Mouse (Mus musculus) MEL (cell line): Measurements from ENCODE around the gene Ndufs1. TPM values are rescaled to one million over a fixed set of nuclear protein-coding genes. Genes with fewer than 3 reads are reported as not detected.

Source experiments
- DNase-seq: peaks from one replicate; pipeline ENCODE4 v3.0.0; 2011; ENCODE audit warnings: low read depth, low spot score
- H3K27ac ChIP-seq: 2 replicates; pipeline ENCODE4 v1.5.1; 2012; ENCODE audit warnings: low read depth, mild to moderate bottlenecking, control low read depth, low read length, moderate library complexity; ENCODE audit not compliant: control insufficient read depth
- H3K27me3 ChIP-seq, 2 experiments: fragments of 150-350 bp in 1 of 2; sonication (generic) in 1 of 2; 2 replicates each; pipeline ENCODE4 v1.6.1; 2012; ENCODE audit warnings: low read length in 2 of 2, mild to moderate bottlenecking in 2 of 2, improper control_type of control experiment in 1 of 2, moderate library complexity in 1 of 2; ENCODE audit not compliant: insufficient read depth in 2 of 2, control insufficient read depth in 1 of 2
- H3K36me3 ChIP-seq, 2 experiments: 2 replicates each; pipeline ENCODE4 v1.6.1; 2012 to 2014; ENCODE audit warnings: low read length in 2 of 2, improper control_type of control experiment in 1 of 2, inconsistent platforms in 1 of 2, mild to moderate bottlenecking in 1 of 2; ENCODE audit not compliant: insufficient read depth in 2 of 2, control insufficient read depth in 1 of 2
- H3K4me1 ChIP-seq, 2 experiments: fragments of 150-350 bp in 1 of 2; sonication (generic) in 1 of 2; 2 replicates each; pipeline ENCODE4 v1.6.1; 2012; ENCODE audit warnings: low read length in 2 of 2, improper control_type of control experiment in 1 of 2, mild to moderate bottlenecking in 1 of 2; ENCODE audit not compliant: insufficient read depth in 2 of 2, control insufficient read depth in 1 of 2
- H3K4me3 ChIP-seq, 2 experiments: fragments of 150-350 bp in 1 of 2; sonication (generic) in 1 of 2; 2 replicates each; pipeline ENCODE4 v1.5.1; 2012; ENCODE audit warnings: low read depth in 2 of 2, low read length in 2 of 2, mild to moderate bottlenecking in 2 of 2, moderate library complexity in 2 of 2, control low read depth in 1 of 2, improper control_type of control experiment in 1 of 2; ENCODE audit not compliant: control insufficient read depth in 1 of 2, insufficient read depth in 1 of 2
- H3K79me2 ChIP-seq: 2 replicates; pipeline ENCODE4 v1.6.1; 2012; ENCODE audit warnings: mild to moderate bottlenecking, low read length, moderate library complexity; ENCODE audit not compliant: control insufficient read depth, poor library complexity, insufficient read depth
- H3K9ac ChIP-seq: 2 replicates; pipeline ENCODE4 v1.6.1; 2012; ENCODE audit warnings: low read depth, mild to moderate bottlenecking, control low read depth, low read length, moderate library complexity; ENCODE audit not compliant: control insufficient read depth, poor library complexity, severe bottlenecking
- H3K9me3 ChIP-seq: fragments of 150-350 bp; sonication (generic); replicated peaks from 2 replicates; pipeline ENCODE4 v1.6.1; 2012; ENCODE audit warnings: mild to moderate bottlenecking, low read length, improper control_type of control experiment, moderate library complexity; ENCODE audit not compliant: insufficient read depth
- BHLHE40 ChIP-seq: IDR thresholded peaks from 2 replicates; pipeline ENCODE4 v1.6.1; 2012; ENCODE audit warnings: low read depth, mild to moderate bottlenecking, inconsistent platforms, low read length, improper control_type of control experiment, borderline replicate concordance
- CHD1 ChIP-seq: IDR thresholded peaks from 2 replicates; pipeline ENCODE4 v1.6.1; 2012; ENCODE audit warnings: low read depth, mild to moderate bottlenecking, inconsistent platforms, low read length, improper control_type of control experiment
- CHD2 ChIP-seq: IDR thresholded peaks from 2 replicates; pipeline ENCODE4 v1.6.1; 2011; ENCODE audit warnings: low read length, improper control_type of control experiment
- CTCF ChIP-seq, 3 experiments: IDR thresholded peaks in 2 of 3; conservative IDR thresholded peaks in 1 of 3; 2 replicates each; pipeline ENCODE4 v1.5.1; 2011 to 2012; ENCODE audit warnings: low read length in 3 of 3, low read depth in 2 of 3, mild to moderate bottlenecking in 2 of 3, improper control_type of control experiment in 1 of 3, inconsistent platforms in 1 of 3, mixed read lengths in 1 of 3, moderate library complexity in 1 of 3; ENCODE audit not compliant: control insufficient read depth in 1 of 3, insufficient read depth in 1 of 3, poor library complexity in 1 of 3, severe bottlenecking in 1 of 3
- E2F4 ChIP-seq: IDR thresholded peaks from 2 replicates; pipeline ENCODE4 v1.6.1; 2011; ENCODE audit warnings: low read depth, low read length, improper control_type of control experiment, borderline replicate concordance
- ELF1 ChIP-seq: IDR thresholded peaks from 2 replicates; pipeline ENCODE4 v1.6.1; 2014; ENCODE audit warnings: low read depth, mild to moderate bottlenecking, inconsistent platforms, low read length, improper control_type of control experiment, moderate library complexity
- EP300 ChIP-seq, 2 experiments: IDR thresholded peaks; 2 replicates each; pipeline ENCODE4 v1.6.1; 2011; ENCODE audit warnings: improper control_type of control experiment in 2 of 2, low read length in 2 of 2, low read depth in 1 of 2, mild to moderate bottlenecking in 1 of 2
- ETS1 ChIP-seq: IDR thresholded peaks from 2 replicates; pipeline ENCODE4 v1.6.1; 2012; ENCODE audit warnings: low read depth, mild to moderate bottlenecking, inconsistent platforms, low read length, improper control_type of control experiment, moderate library complexity
- GABPA ChIP-seq: IDR thresholded peaks from 2 replicates; pipeline ENCODE4 v1.6.1; 2012; ENCODE audit warnings: low read depth, mild to moderate bottlenecking, inconsistent platforms, low read length, improper control_type of control experiment, moderate library complexity
- GATA1 ChIP-seq: IDR thresholded peaks from 2 replicates; pipeline ENCODE4 v1.6.1; 2011; ENCODE audit warnings: low read depth, low read length, improper control_type of control experiment
- HCFC1 ChIP-seq: IDR thresholded peaks from 2 replicates; pipeline ENCODE4 v1.6.1; 2012; ENCODE audit warnings: low read depth, mild to moderate bottlenecking, inconsistent platforms, low read length, improper control_type of control experiment, moderate library complexity
- JUND ChIP-seq: IDR thresholded peaks from 2 replicates; pipeline ENCODE4 v1.6.1; 2011; ENCODE audit warnings: low read depth, mild to moderate bottlenecking, improper control_type of control experiment, low read length
- KAT2A ChIP-seq: conservative IDR thresholded peaks from 2 replicates; pipeline ENCODE4 v1.6.1; 2012; ENCODE audit warnings: low read depth, low read length, improper control_type of control experiment, inconsistent platforms
- MAFK ChIP-seq: IDR thresholded peaks from 2 replicates; pipeline ENCODE4 v1.6.1; 2011; ENCODE audit warnings: low read depth, mild to moderate bottlenecking, low read length, improper control_type of control experiment, borderline replicate concordance
- MAX ChIP-seq: IDR thresholded peaks from 2 replicates; pipeline ENCODE4 v1.6.1; 2011; ENCODE audit warnings: low read length, improper control_type of control experiment
- MAZ ChIP-seq: IDR thresholded peaks from 2 replicates; pipeline ENCODE4 v1.6.1; 2012; ENCODE audit warnings: low read depth, mild to moderate bottlenecking, inconsistent platforms, low read length, improper control_type of control experiment
- MEF2A ChIP-seq: IDR thresholded peaks from 2 replicates; pipeline ENCODE4 v1.6.1; 2014; ENCODE audit warnings: low read depth, mild to moderate bottlenecking, inconsistent platforms, low read length, improper control_type of control experiment; ENCODE audit not compliant: poor library complexity, insufficient replicate concordance, severe bottlenecking; ENCODE audit errors: extremely low read depth
- MXI1 ChIP-seq: IDR thresholded peaks from 2 replicates; pipeline ENCODE4 v1.6.1; 2011; ENCODE audit warnings: mild to moderate bottlenecking, low read depth, low read length, improper control_type of control experiment
- MYB ChIP-seq: IDR thresholded peaks from 2 replicates; pipeline ENCODE4 v1.6.1; 2011; ENCODE audit warnings: mild to moderate bottlenecking, low read depth, low read length, improper control_type of control experiment
- MYC ChIP-seq: IDR thresholded peaks from 2 replicates; pipeline ENCODE4 v1.6.1; 2011; ENCODE audit warnings: low read depth, mild to moderate bottlenecking, low read length, improper control_type of control experiment, moderate library complexity
- NELFE ChIP-seq: IDR thresholded peaks from 2 replicates; pipeline ENCODE4 v1.6.1; 2011; ENCODE audit warnings: low read depth, low read length, improper control_type of control experiment
- POLR2A ChIP-seq, 2 experiments: IDR thresholded peaks; 2 replicates each; pipeline ENCODE4 v1.6.1; 2011 to 2012; ENCODE audit warnings: low read length in 2 of 2, mild to moderate bottlenecking in 2 of 2, control low read depth in 1 of 2, improper control_type of control experiment in 1 of 2, low read depth in 1 of 2, moderate library complexity in 1 of 2; ENCODE audit not compliant: control insufficient read depth in 1 of 2, insufficient read depth in 1 of 2, poor library complexity in 1 of 2
- POLR2AphosphoS2 ChIP-seq: IDR thresholded peaks from 2 replicates; pipeline ENCODE4 v1.6.1; 2011; ENCODE audit warnings: low read length, improper control_type of control experiment
- POLR2AphosphoS5 ChIP-seq: IDR thresholded peaks from 2 replicates; pipeline ENCODE4 v1.6.1; 2012; ENCODE audit warnings: low read depth, borderline replicate concordance, mild to moderate bottlenecking, inconsistent platforms, low read length, moderate library complexity, mixed read lengths
- RAD21 ChIP-seq: IDR thresholded peaks from 2 replicates; pipeline ENCODE4 v1.6.1; 2011; ENCODE audit warnings: mild to moderate bottlenecking, low read depth, low read length, improper control_type of control experiment
- RCOR1 ChIP-seq: IDR thresholded peaks from 2 replicates; pipeline ENCODE4 v1.6.1; 2012; ENCODE audit warnings: low read depth, mild to moderate bottlenecking, inconsistent platforms, low read length, improper control_type of control experiment
- SIN3A ChIP-seq: IDR thresholded peaks from 2 replicates; pipeline ENCODE4 v1.6.1; 2012; ENCODE audit warnings: low read length, improper control_type of control experiment, inconsistent platforms
- SMC3 ChIP-seq: IDR thresholded peaks from 2 replicates; pipeline ENCODE4 v1.6.1; 2011; ENCODE audit warnings: low read depth, low read length, improper control_type of control experiment
- TAL1 ChIP-seq: IDR thresholded peaks from 2 replicates; pipeline ENCODE4 v1.6.1; 2012; ENCODE audit warnings: mild to moderate bottlenecking, inconsistent platforms, low read length, moderate library complexity, mixed read lengths
- TBP ChIP-seq: IDR thresholded peaks from 2 replicates; pipeline ENCODE4 v1.8.0; 2011; ENCODE audit warnings: low read depth, low read length, improper control_type of control experiment
- TCF12 ChIP-seq: IDR thresholded peaks from 2 replicates; pipeline ENCODE4 v1.6.1; 2014; ENCODE audit warnings: low read depth, mild to moderate bottlenecking, inconsistent platforms, low read length, improper control_type of control experiment, moderate library complexity
- UBTF ChIP-seq: IDR thresholded peaks from 2 replicates; pipeline ENCODE4 v1.6.1; 2012; ENCODE audit warnings: low read depth, mild to moderate bottlenecking, inconsistent platforms, low read length, improper control_type of control experiment, moderate library complexity, borderline replicate concordance; ENCODE audit not compliant: insufficient read depth
- USF1 ChIP-seq: IDR thresholded peaks from 2 replicates; pipeline ENCODE4 v1.6.1; 2014; ENCODE audit warnings: low read depth, mild to moderate bottlenecking, inconsistent platforms, low read length, improper control_type of control experiment, moderate library complexity
- USF2 ChIP-seq, 2 experiments: IDR thresholded peaks; 2 replicates each; pipeline ENCODE4 v1.6.1; 2011 to 2012; ENCODE audit warnings: improper control_type of control experiment in 2 of 2, low read length in 2 of 2, borderline replicate concordance in 1 of 2, inconsistent platforms in 1 of 2, low read depth in 1 of 2, mild to moderate bottlenecking in 1 of 2; ENCODE audit not compliant: insufficient read depth in 1 of 2
- ZC3H11A ChIP-seq: IDR thresholded peaks from 2 replicates; pipeline ENCODE4 v1.6.1; 2012; ENCODE audit warnings: low read depth, mild to moderate bottlenecking, inconsistent platforms, low read length, improper control_type of control experiment
- ZKSCAN1 ChIP-seq: IDR thresholded peaks from 2 replicates; pipeline ENCODE4 v1.6.1; 2012; ENCODE audit warnings: low read depth, mild to moderate bottlenecking, inconsistent platforms, low read length, improper control_type of control experiment, moderate library complexity
- ZMIZ1 ChIP-seq: IDR thresholded peaks from 2 replicates; pipeline ENCODE4 v1.6.1; 2012; ENCODE audit warnings: low read depth, mild to moderate bottlenecking, inconsistent platforms, low read length, improper control_type of control experiment, moderate library complexity
- ZNF384 ChIP-seq: IDR thresholded peaks from 2 replicates; pipeline ENCODE4 v1.6.1; 2012; ENCODE audit warnings: low read depth, mild to moderate bottlenecking, inconsistent platforms, low read length, improper control_type of control experiment
- polyA plus RNA-seq, 2 experiments: library from polyadenylated mRNA; stranded (reverse) in 1 of 2; unstranded in 1 of 2; fragments of >175 nt in 1 of 2; fragments of >200 nt in 1 of 2; gene quantifications; 2 replicates each; pipeline versions ENCODE4 v1.2.1 to v1.2.4; 2012; ENCODE audit warnings: low replicate concordance in 2 of 2, low read depth in 1 of 2; ENCODE audit not compliant: insufficient read length in 2 of 2, insufficient read depth in 1 of 2, missing spikeins in 1 of 2
- total RNA-seq: library from RNA; depleted of rRNA; stranded (reverse); fragments of 300-350 nt; gene quantifications from 2 replicates; pipeline ENCODE4 v1.2.3, GENCODE M21; 2012

Ndufs1 gene
- total and polyA plus RNA-seq, 3 experiments, result 124 to 163 (median 139) TPM

DNA sequence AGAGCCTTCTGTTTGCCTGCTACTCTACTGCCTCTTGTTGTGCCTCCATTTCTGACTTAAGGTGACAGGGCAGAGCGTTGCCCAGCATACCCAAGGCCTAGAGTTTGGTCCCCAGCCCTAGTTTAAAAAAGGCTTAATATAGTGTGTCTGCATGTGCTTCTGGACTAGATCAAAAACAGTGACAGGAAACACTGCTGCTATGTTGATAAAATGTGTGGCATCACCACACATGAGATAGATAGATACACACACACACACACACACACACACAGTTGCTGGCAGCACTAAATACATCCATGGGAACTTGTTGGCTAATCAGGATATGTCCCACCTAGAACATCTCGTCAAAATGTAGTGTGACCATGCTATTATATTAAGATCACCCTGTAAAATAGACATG is 56.3 kb downstream of the Ndufs1 start:
- peaks cover 19 to 25% of the 10 kb centered on the region in 2 experiments for H3K4me1 ChIP-seq
- DNase-seq, result peak; percentile 61
- peak overlapping the region in 1 of 2 experiments; percentile 14; a peak in 1 of 4 replicates for H3K4me3 ChIP-seq
- H3K27ac ChIP-seq, result peak overlapping the region; percentile 87
- H3K9me3 ChIP-seq, result no peaks in the 10 kb centered on the region
- H3K36me3 ChIP-seq, result peaks cover 13 to 36% of the 10 kb centered on the region in 2 experiments
- peak overlapping the region; percentile 45 for H3K9ac ChIP-seq
- no peaks in the 10 kb centered on the region for H3K27me3 ChIP-seq
- H3K79me2 ChIP-seq, result peaks cover 20% of the 10 kb centered on the region
- TF ChIP-seq POLR2AphosphoS5 (no peak), CHD1 (no peak), MYC (peak; percentile 79), MEF2A (peak; percentile 75; the same call in 1 of the 2 replicates), GABPA (no peak; the same call in 1 of the 2 replicates), POLR2AphosphoS2 (no peak), E2F4 (no peak), NELFE (peak; percentile 19; the same call in 1 of the 2 replicates), MYB (no peak), BHLHE40 (peak; percentile 82), KAT2A (0 out of 2 replicates have a peak, but pooled peaks have one; percentile 33), UBTF (no peak), ZMIZ1 (no peak; the same call in 1 of the 2 replicates), HCFC1 (no peak), RAD21 (no peak), TCF12 (peak; percentile 92), TBP (no peak), TAL1 (peak; percentile 71), MAX (no peak; the same call in 1 of the 2 replicates), JUND (no peak), ETS1 (peak; percentile 87), MAZ (no peak), ZC3H11A (no peak), SMC3 (0 out of 2 replicates have a peak, but pooled peaks have one; percentile 3), GATA1 (peak; percentile 79), POLR2A (IDR thresholded peaks at IDR 0.05; ENCODE audit: control insufficient read depth in 1 of 2, insufficient read depth in 1 of 2, low read depth in 1 of 2, low read length in 2 of 2, poor library complexity in 1 of 2) (no peak), SIN3A (peak; percentile 64; the same call in 1 of the 2 replicates), RCOR1 (peak; percentile 69), EP300 (IDR thresholded peaks at IDR 0.05; ENCODE audit: low read depth in 1 of 2, low read length in 2 of 2) (peak; percentile 77 to 86), ELF1 (no peak), ZNF384 (no peak), MAFK (no peak), MXI1 (peak; percentile 61; the same call in 1 of the 2 replicates), CHD2 (no peak), CTCF (IDR thresholded peaks at IDR 0.05 in 2 of 3, conservative IDR thresholded peaks at IDR 0.05 in 1 of 3; ENCODE audit: control insufficient read depth in 1 of 3, insufficient read depth in 1 of 3, low read depth in 2 of 3, low read length in 3 of 3, poor library complexity in 1 of 3, severe bottlenecking in 1 of 3) (no peak), USF2 (IDR thresholded peaks at IDR 0.05; ENCODE audit: borderline replicate concordance in 1 of 2, insufficient read depth in 1 of 2, low read depth in 1 of 2, low read length in 2 of 2) (no peak), USF1 (no peak), ZKSCAN1 (no peak)
